Mouse (Mus musculus): ENCODE measurements around the gene Gm3233. TPM values are rescaled to one million over a fixed set of nuclear protein-coding genes. Genes with fewer than 3 reads are reported as not detected.
"Not testable (repeated sequence)": the region's sequence is repeated elsewhere in the genome, so short reads cannot be mapped to it uniquely, and the experiment has no call there.

Gm3233 gene
- polyA plus RNA-seq, 2 experiments: not detected

- ATAC-seq (ENCODE audit: low FRiP score, low read depth) (no peak), DNase-seq (ENCODE audit: low spot score) (no peak)
- no peak overlapping the region for H3K9ac ChIP-seq (ENCODE audit: low read depth, low read length, severe bottlenecking)
- no peak for TF ChIP-seq POLR2A (IDR thresholded peaks at IDR 0.05; ENCODE audit: borderline replicate concordance, extremely low read depth, insufficient read depth, insufficient read length)
- H3K4me2 ChIP-seq (replicated peaks; ENCODE audit: low read depth, low read length, severe bottlenecking): no peak overlapping the region
- no peaks in the 10 kb centered on the region for H3K36me3 ChIP-seq (ENCODE audit: control insufficient read depth, insufficient read depth, low read length)
- no peak overlapping the region for H3K4me3 ChIP-seq (replicated peaks; ENCODE audit: low read length)
- H3K4me1 ChIP-seq (ENCODE audit: control insufficient read depth, insufficient read depth, low read length): no peaks in the 10 kb centered on the region
- H3K27ac ChIP-seq (replicated peaks; ENCODE audit: low read depth, low read length): no peak overlapping the region
- H3K9me3 ChIP-seq (ENCODE audit: control insufficient read depth, low read length): peaks cover 7% of the 10 kb centered on the region; the same call in 1 of the 2 replicates
- WGBS: 80% methylated on average over 4 of the region's 4 CpGs
- no peaks in the 10 kb centered on the region for H3K27me3 ChIP-seq (ENCODE audit: control insufficient read depth, insufficient read depth, low read length)
Observed at GRCm38 (mm10) chr10:77738929-77739328, 20.6 kb downstream of the Gm3233 start.

GRCm38 (mm10) chr10:77735928-77736327, 23.6 kb downstream of the Gm3233 start:
- no peak overlapping the region for H3K9ac ChIP-seq (ENCODE audit: low read depth, low read length, severe bottlenecking)
- no peak for TF ChIP-seq POLR2A (IDR thresholded peaks at IDR 0.05; ENCODE audit: borderline replicate concordance, extremely low read depth, insufficient read depth, insufficient read length)
- H3K27ac ChIP-seq (replicated peaks; ENCODE audit: low read depth, low read length): no peak overlapping the region
- H3K4me3 ChIP-seq (replicated peaks; ENCODE audit: low read length): no peak overlapping the region
- no peaks in the 10 kb centered on the region for H3K4me1 ChIP-seq (ENCODE audit: control insufficient read depth, insufficient read depth, low read length)
- no peaks in the 10 kb centered on the region for H3K36me3 ChIP-seq (ENCODE audit: control insufficient read depth, insufficient read depth, low read length)
- 82% methylated on average over 1 of the region's 1 CpGs for WGBS
- ATAC-seq (ENCODE audit: low FRiP score, low read depth) (no peak), DNase-seq (ENCODE audit: low spot score) (no peak)
- H3K27me3 ChIP-seq (ENCODE audit: control insufficient read depth, insufficient read depth, low read length): no peaks in the 10 kb centered on the region
- H3K4me2 ChIP-seq (replicated peaks; ENCODE audit: low read depth, low read length, severe bottlenecking): no peak overlapping the region
- H3K9me3 ChIP-seq (ENCODE audit: control insufficient read depth, low read length): peaks cover 7% of the 10 kb centered on the region; the same call in 1 of the 2 replicates

GRCm38 (mm10) chr10:77729241-77729640, 30.2 kb downstream of the Gm3233 start:
- Histone ChIP-seq H3K27me3 (ENCODE audit: control insufficient read depth, insufficient read depth, low read length) (no peaks in the 10 kb centered on the region), H3K9me3 (ENCODE audit: control insufficient read depth, low read length) (no peaks in the 10 kb centered on the region), H3K4me3 (replicated peaks; ENCODE audit: low read length) (no peak overlapping the region), H3K4me1 (ENCODE audit: control insufficient read depth, insufficient read depth, low read length) (no peaks in the 10 kb centered on the region), H3K36me3 (ENCODE audit: control insufficient read depth, insufficient read depth, low read length) (no peaks in the 10 kb centered on the region), H3K9ac (ENCODE audit: low read depth, low read length, severe bottlenecking) (no peak overlapping the region), H3K27ac (replicated peaks; ENCODE audit: low read depth, low read length) (no peak overlapping the region), H3K4me2 (replicated peaks; ENCODE audit: low read depth, low read length, severe bottlenecking) (no peak overlapping the region)
- 57% methylated on average over 4 of the region's 4 CpGs for WGBS
- DNase-seq (ENCODE audit: low spot score) (no peak), ATAC-seq (ENCODE audit: low FRiP score, low read depth) (no peak)
- TF ChIP-seq POLR2A (IDR thresholded peaks at IDR 0.05; ENCODE audit: borderline replicate concordance, extremely low read depth, insufficient read depth, insufficient read length): no peak

GRCm38 (mm10) chr10:77728280-77728679, 31.2 kb downstream of the Gm3233 start:
- Histone ChIP-seq H3K4me3 (replicated peaks; ENCODE audit: low read length) (no peak overlapping the region), H3K4me1 (ENCODE audit: control insufficient read depth, insufficient read depth, low read length) (no peaks in the 10 kb centered on the region), H3K27me3 (ENCODE audit: control insufficient read depth, insufficient read depth, low read length) (no peaks in the 10 kb centered on the region), H3K9me3 (ENCODE audit: control insufficient read depth, low read length) (no peaks in the 10 kb centered on the region), H3K4me2 (replicated peaks; ENCODE audit: low read depth, low read length, severe bottlenecking) (no peak overlapping the region), H3K36me3 (ENCODE audit: control insufficient read depth, insufficient read depth, low read length) (no peaks in the 10 kb centered on the region), H3K9ac (ENCODE audit: low read depth, low read length, severe bottlenecking) (no peak overlapping the region), H3K27ac (replicated peaks; ENCODE audit: low read depth, low read length) (no peak overlapping the region)
- no peak for DNase-seq (ENCODE audit: low spot score)
- no peak for TF ChIP-seq POLR2A (IDR thresholded peaks at IDR 0.05; ENCODE audit: borderline replicate concordance, extremely low read depth, insufficient read depth, insufficient read length)
- 50% methylated on average over 4 of the region's 4 CpGs for WGBS
- no peak for ATAC-seq (ENCODE audit: low FRiP score, low read depth)

GRCm38 (mm10) chr10:77726186-77726585, 33.3 kb downstream of the Gm3233 start, which contains the start of gene Gm10100:
Gene Gm10100, plus strand, starts transcription at chr10:77726486.
- ATAC-seq (ENCODE audit: low FRiP score, low read depth): no peak
- Histone ChIP-seq H3K27ac (replicated peaks; ENCODE audit: low read depth, low read length) (no peak within 1 kb of the TSS), H3K4me1 (ENCODE audit: control insufficient read depth, insufficient read depth, low read length) (no peaks in the 10 kb centered on the region), H3K4me2 (replicated peaks; ENCODE audit: low read depth, low read length, severe bottlenecking) (no peak within 1 kb of the TSS), H3K9me3 (ENCODE audit: control insufficient read depth, low read length) (no peaks in the 10 kb centered on the region), H3K9ac (ENCODE audit: low read depth, low read length, severe bottlenecking) (no peak within 1 kb of the TSS), H3K27me3 (ENCODE audit: control insufficient read depth, insufficient read depth, low read length) (no peaks in the 10 kb centered on the region), H3K4me3 (replicated peaks; ENCODE audit: low read length) (no peak within 1 kb of the TSS), H3K36me3 (ENCODE audit: control insufficient read depth, insufficient read depth, low read length) (no peaks in the 10 kb centered on the region)
- WGBS: 24% methylated on average over 3 of the region's 3 CpGs
- TF ChIP-seq POLR2A (IDR thresholded peaks at IDR 0.05; ENCODE audit: borderline replicate concordance, extremely low read depth, insufficient read depth, insufficient read length): no peak
- DNase-seq (ENCODE audit: low spot score): no peak

- WGBS: 75% methylated on average over 8 of the region's 8 CpGs
- ATAC-seq (ENCODE audit: low FRiP score, low read depth): no peak
Observed at GRCm38 (mm10) chr10:77724855-77725254, 34.6 kb downstream of the Gm3233 start.

GRCm38 (mm10) chr10:77720299-77720698, 39.2 kb downstream of the Gm3233 start, which contains the start of gene Krtap12-1:
Gene Krtap12-1, plus strand, starts transcription at chr10:77720599.
- not testable (repeated sequence) for H3K4me2 ChIP-seq (replicated peaks; ENCODE audit: low read depth, low read length, severe bottlenecking); H3K4me1 ChIP-seq (ENCODE audit: control insufficient read depth, insufficient read depth, low read length); H3K4me3 ChIP-seq (replicated peaks; ENCODE audit: low read length); ATAC-seq (ENCODE audit: low FRiP score, low read depth); H3K27me3 ChIP-seq (ENCODE audit: control insufficient read depth, insufficient read depth, low read length); H3K9ac ChIP-seq (ENCODE audit: low read depth, low read length, severe bottlenecking); DNase-seq (ENCODE audit: low spot score); H3K9me3 ChIP-seq (ENCODE audit: control insufficient read depth, low read length); H3K36me3 ChIP-seq (ENCODE audit: control insufficient read depth, insufficient read depth, low read length); H3K27ac ChIP-seq (replicated peaks; ENCODE audit: low read depth, low read length)
- WGBS: 81% methylated on average over 1 of the region's 1 CpGs

More at GRCm38 (mm10) chr10:77724855-77725254, 34.6 kb downstream of the Gm3233 start:
- Histone ChIP-seq H3K9me3 (ENCODE audit: control insufficient read depth, low read length) (no peaks in the 10 kb centered on the region), H3K9ac (ENCODE audit: low read depth, low read length, severe bottlenecking) (no peak overlapping the region), H3K4me3 (replicated peaks; ENCODE audit: low read length) (no peak overlapping the region), H3K27me3 (ENCODE audit: control insufficient read depth, insufficient read depth, low read length) (no peaks in the 10 kb centered on the region), H3K36me3 (ENCODE audit: control insufficient read depth, insufficient read depth, low read length) (no peaks in the 10 kb centered on the region), H3K4me2 (replicated peaks; ENCODE audit: low read depth, low read length, severe bottlenecking) (no peak overlapping the region), H3K27ac (replicated peaks; ENCODE audit: low read depth, low read length) (no peak overlapping the region), H3K4me1 (ENCODE audit: control insufficient read depth, insufficient read depth, low read length) (no peaks in the 10 kb centered on the region)
- TF ChIP-seq POLR2A (IDR thresholded peaks at IDR 0.05; ENCODE audit: borderline replicate concordance, extremely low read depth, insufficient read depth, insufficient read length): no peak
- no peak for DNase-seq (ENCODE audit: low spot score)

Measured in limb, embryonic 14.5 days (tissue).